Mouse (Mus musculus): Measurements from ENCODE around the gene Col9a3.

The Col9a3 gene

DNA sequence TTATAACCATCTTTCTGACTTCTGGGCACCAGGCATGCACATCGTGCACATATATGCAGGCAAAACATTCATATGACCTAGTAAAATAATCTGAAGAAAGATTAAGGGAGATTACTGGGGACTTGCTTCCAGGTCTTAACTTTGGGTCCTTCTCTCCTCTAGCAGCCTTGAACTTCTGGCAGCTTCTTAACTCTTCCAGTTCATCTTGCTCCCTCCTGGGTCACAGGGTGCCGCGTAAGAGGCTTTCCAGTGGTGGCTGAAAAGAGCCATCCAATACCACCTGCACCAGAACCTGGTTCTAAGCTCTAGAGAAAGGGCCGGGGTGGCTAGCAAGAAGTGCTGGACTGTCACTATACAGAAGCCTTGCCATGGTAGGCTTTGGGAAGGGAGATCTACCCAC lies at the start of gene Col9a3:
Gene Col9a3, plus strand, starts transcription at position 301 of the 400 bp plus-strand sequence.
- no peak for DNase-seq (ENCODE audit: low spot score in 2 of 2)

GRCm38 (mm10) chr2:180552340-180552739 lies 45.2 kb upstream of the Col9a3 start:
- DNase-seq (ENCODE audit: low spot score in 2 of 2): no peak

DNA sequence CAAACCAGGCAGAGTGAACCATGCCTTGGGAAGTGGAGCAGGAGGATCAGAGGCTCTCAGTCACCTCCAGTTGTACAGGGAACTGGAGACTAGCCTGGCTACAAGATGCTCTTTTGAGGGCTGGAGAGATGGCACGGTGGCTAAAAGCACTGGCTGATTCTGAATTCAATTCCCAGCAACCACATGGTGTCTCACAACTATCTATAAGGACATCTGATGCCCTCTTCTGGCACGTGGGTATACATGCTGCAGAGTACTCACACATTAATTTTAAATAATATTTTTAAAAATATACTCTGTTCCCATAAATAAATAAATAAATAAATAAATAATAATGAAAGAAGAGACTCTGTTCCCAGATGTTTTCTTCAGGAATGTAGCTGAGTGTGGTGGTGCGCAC lies 42.4 kb upstream of the Col9a3 start:
- DNase-seq (ENCODE audit: low spot score in 2 of 2): no peak

DNA sequence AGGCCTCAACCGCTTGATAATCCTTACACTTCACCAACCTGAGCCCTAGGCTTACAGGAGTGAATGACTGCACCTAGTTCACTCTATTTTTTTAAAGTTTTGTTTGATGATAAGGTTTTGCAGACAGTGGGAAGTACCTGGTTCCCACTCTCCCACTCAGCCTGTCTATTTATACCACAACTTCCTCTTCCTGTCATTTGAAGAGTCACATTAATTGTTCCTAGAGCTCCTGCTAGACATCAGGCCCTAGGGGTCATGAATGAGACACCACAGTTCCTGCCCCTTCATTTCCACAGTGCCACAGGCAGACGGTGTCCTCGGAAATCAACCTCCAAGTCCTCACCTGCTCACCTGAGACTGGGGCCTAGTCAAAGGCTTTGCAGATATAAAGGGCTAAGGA lies 41.1 kb upstream of the Col9a3 start:
- DNase-seq (ENCODE audit: low spot score in 2 of 2): no peak

GRCm38 (mm10) chr2:180560245-180560644 lies 37.3 kb upstream of the Col9a3 start:
- no peak for DNase-seq (ENCODE audit: low spot score in 2 of 2)

DNA sequence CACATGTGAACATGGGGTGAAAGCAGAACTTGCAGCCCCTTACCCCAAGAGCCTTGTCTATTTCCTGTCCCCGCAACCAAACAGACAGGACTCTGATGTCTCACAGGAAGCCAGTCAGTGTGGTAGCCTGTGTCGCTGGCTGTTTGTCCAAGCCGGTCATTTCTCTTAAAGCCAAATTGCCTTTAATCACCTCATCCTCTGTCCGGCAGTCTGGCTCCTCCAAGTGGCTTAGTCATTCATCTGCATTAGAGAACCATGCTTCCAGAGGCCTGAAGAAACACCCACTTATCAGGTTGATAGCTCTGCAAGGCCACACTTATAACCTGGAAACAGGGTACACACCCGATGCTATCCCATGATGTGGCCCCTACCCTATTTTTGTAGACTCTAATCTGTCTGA lies 35.4 kb upstream of the Col9a3 start:
- no peak for DNase-seq (ENCODE audit: low spot score in 2 of 2)

- DNase-seq (ENCODE audit: low spot score in 2 of 2): no peak
Observed at GRCm38 (mm10) chr2:180563296-180563695, 34.3 kb upstream of the Col9a3 start.

- no peak for DNase-seq (ENCODE audit: low spot score in 2 of 2)
Observed at GRCm38 (mm10) chr2:180563841-180564240, 33.7 kb upstream of the Col9a3 start.

DNA sequence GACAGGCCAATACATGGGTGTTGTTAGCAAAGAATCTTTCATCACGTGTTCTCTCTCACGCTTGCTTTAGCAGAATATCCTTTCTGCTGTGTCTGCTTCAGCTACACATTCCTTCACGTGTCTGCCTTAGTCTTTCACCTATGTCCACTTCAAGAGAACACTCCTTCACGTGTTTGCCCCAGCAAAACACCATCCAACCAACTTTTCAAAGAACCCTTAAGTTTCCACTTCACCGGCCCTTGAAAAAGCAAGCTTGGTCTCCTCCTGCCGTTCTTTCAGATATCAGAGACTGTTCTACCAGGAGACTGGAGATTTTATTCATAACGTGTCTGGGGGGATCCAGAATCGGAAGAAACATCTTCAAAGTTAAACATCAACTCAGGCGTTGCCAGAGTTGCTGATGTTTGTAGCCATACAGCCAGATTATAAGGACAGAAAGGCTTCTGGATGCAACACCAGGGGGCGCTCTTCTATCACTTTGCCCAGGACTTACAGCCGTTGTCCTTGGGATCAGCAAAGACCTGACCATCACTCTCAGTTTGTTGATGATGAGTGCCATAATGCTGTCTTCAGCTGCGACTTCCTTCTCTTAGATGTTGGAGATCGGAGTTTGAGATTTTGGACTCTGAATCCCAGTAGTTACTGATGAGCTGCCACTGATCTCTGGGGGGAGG lies 31.2 kb upstream of the Col9a3 start:
- peak in 1 of 2 experiments; percentile 42 for DNase-seq (ENCODE audit: low spot score in 2 of 2)

GRCm38 (mm10) chr2:180569028-180569643 lies 28.5 kb upstream of the Col9a3 start:
- DNase-seq (ENCODE audit: low spot score in 2 of 2): no peak

- DNase-seq (ENCODE audit: low spot score in 2 of 2): no peak
Observed at GRCm38 (mm10) chr2:180576482-180576881, 21.1 kb upstream of the Col9a3 start.

- peak in 1 of 2 experiments; percentile 61 for DNase-seq (ENCODE audit: low spot score in 2 of 2)
Observed at GRCm38 (mm10) chr2:180578686-180579085, 18.9 kb upstream of the Col9a3 start.

- no peak for DNase-seq (ENCODE audit: low spot score in 2 of 2)
Observed at GRCm38 (mm10) chr2:180581002-180581401, 16.6 kb upstream of the Col9a3 start, which contains the start of gene Mrgbp. Gene Mrgbp (plus strand): TSS chr2:180581304.

DNA sequence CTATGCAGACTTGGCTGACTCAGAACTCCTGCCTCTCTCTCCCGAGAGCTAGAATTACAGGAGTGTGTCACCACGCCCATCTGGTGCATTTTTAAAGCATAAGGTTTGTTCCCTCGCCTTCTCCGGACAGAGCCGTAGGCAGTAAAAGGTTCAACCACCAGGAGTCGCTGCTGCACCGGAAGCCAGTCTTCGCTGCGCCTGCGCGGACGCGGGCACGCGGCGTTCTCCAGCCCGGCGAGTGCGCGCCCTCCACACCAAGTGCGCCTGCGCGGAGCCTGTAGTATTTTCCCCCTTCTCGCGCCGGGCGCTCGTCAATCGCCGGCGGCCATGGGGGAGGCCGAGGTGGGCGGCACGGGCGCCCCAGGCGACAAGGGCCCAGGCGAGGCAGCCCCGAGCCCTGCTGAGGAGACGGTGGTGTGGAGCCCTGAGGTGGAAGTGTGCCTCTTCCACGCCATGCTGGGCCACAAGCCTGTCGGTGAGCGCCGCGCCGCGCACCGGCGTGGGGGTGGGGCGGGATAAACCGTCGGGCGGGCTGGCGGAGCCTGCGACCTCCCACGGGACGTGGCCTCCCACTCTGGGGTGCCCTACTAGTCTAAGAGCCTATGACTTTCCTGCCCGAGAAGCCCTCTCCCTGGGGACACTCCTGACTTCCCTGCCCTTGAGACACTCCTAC lies 15.0 kb upstream of the Col9a3 start:
- DNase-seq (ENCODE audit: low spot score in 2 of 2): peak; percentile 97 to 99

DNA sequence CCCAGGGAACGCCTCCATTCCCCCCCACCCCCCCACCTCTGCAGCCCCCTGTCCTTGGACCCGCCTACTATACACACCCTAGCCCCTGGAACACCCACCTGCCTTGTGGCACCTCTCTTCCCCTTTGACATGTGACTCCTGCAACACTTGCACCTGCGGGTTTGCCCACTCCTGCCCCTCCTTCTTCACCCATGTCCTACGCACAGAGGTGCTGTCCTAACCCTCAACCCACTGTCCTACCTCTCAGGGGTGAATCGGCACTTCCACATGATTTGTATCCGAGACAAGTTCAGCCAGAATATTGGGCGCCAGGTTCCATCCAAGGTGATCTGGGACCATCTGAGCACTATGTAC lies 14.5 kb upstream of the Col9a3 start:
- peak in 1 of 2 experiments; percentile 11 for DNase-seq (ENCODE audit: low spot score in 2 of 2)

DNA sequence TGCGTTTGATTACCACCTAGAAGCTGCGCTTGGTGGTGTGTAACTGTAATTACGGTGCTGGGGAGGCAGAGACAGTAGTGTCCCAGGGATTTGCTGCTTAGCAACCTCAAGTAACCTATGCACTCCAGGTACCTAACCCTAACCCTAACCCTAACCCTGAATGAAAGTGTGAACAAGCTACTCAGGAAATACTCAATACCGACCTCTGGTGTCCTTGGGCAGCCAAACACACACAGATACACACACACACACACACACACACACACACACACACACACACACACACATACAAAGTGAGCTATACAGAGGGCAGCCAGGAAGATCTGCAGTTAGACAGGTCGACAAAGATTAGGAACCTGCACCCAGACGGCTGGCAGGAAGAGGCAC lies 8.9 kb upstream of the Col9a3 start:
- no peak for DNase-seq (ENCODE audit: low spot score in 2 of 2)

DNA sequence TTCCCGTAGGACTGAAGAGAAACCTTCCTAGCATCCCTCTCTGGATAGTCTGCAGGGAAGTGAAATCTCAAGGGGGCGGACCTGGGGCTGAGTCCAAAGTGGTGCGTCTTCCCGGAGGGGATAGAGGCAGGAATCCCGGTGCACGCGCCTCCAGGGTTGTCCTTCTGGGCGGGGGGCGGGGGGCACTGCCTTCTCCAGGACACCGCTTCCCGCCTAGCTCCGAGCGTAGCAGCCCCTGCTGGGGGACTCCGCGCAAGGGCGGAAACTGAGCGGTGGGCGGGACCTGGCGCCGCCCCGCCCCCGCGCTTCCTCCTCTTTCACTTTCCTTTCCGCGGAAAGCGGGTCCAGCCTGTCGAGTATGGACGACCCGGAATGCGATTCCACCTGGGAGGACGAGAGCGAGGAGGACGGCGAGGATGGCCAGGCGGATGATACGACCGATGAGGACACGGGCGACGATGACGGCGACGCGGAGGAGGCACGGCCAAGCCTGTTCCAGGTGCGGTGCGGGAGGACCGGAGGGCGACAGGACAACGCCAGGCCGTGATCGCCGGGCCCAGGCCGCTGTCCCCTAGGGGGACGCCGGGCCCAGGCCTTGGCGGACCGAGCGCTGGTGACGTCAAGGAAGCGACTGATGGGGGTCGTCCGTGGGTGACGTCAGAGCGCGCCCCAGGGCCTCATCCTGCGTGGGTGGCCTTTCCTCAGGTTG lies 8.3 kb upstream of the Col9a3 start, which contains the start of gene Ogfr:
Gene Ogfr, plus strand, starts transcription at position 123 of the 709 bp plus-strand sequence.
- DNase-seq (ENCODE audit: low spot score in 2 of 2): peak; percentile 63 to 75

DNA sequence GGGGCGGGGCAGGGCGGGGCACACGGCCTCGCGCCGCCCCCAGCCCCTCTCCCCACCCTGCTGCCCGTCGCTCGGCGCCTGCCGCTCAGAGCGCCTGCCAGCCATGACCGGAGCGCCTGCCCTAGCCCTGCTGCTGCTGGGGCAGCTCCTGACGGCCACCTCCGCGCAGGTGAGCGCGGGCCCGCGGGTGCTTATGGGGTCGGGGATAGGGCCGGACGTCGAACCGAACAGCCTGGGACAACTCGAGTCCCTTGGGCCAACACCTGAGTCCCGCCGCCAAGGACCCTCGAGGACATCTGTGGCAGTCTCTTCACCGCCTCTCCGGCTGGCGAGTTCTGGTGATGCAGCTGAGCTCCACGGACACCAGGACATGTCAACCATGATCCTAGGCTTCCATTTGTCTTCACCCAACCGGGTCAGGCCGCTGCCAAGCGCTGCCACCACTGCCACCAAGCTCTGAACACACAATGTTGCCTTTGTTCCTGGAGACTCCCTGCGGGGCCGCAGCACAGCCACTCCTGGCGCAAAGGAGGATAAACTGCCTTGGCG lies 641 bp downstream of the Col9a3 start:
- no peak for DNase-seq (ENCODE audit: low spot score in 2 of 2)

- no peak for DNase-seq (ENCODE audit: low spot score in 2 of 2)
Observed at GRCm38 (mm10) chr2:180600569-180601021, 3.0 kb downstream of the Col9a3 start.

DNA sequence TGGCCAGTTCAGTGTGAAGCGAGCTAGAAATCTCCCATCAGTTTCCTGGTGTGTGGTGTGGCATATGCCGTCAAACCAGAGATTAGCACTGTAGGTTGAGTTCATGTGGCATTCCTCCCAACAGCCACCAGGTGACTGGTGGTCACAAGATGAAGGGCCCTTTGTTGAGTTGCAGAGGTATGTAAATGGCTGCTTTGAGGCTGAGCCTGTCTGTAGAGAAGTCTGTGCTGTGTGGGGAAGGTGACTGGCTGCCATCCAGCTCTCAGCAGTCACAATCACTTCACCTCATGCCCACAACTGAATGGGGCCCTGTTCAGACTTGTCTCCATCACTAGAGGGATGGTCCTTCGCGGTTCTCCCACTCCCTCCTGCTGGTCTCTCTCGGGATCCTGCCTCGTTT lies 7.2 kb downstream of the Col9a3 start:
- DNase-seq (ENCODE audit: low spot score in 2 of 2): no peak

DNA sequence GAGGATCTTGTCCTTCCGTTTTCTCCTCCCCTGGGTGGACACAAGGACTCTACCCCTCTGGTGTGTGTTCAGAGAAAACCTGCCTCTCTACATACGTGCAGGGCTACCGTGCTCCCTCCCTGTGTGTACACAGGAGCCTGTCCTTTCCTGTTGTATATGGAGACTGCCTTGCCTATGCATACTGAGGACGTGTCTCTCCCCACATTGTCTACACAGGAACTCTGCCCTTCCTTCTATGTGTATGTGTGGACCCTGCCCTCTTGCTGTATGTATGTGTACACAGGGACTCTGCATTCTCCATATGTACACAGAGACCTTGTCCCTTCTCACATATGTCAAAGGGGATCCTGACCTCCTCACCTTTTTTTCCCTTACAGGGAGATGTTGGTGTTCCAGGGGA lies 12.7 kb downstream of the Col9a3 start:
- DNase-seq (ENCODE audit: low spot score in 2 of 2): no peak

GRCm38 (mm10) chr2:180611882-180612281 lies 14.3 kb downstream of the Col9a3 start:
- DNase-seq (ENCODE audit: low spot score in 2 of 2): no peak

All from spleen, postnatal 14 days (tissue).